Mouse (Mus musculus) heart, postnatal 0 days (tissue): Measurements from ENCODE around the gene Mreg.
"Not testable (repeated sequence)": the region's sequence is repeated elsewhere in the genome, so short reads cannot be mapped to it uniquely, and the experiment has no call there.

ENCODE experiments used
- CTCF ChIP-seq: IDR thresholded peaks from 2 replicates; pipeline ENCODE4 v1.5.1; 2016; ENCODE audit warnings: antibody characterized with exemption, control low read depth, low read depth
- EP300 ChIP-seq: IDR thresholded peaks from 2 replicates; pipeline ENCODE4 v1.6.1; 2016; ENCODE audit warnings: antibody characterized with exemption, low read depth

GRCm38 (mm10) chr1:72239113-72239512 lies 27.0 kb upstream of the Mreg start:
- not testable (repeated sequence) for TF ChIP-seq CTCF, EP300
